ENCODE assay signal across 34 mouse cellular contexts in genomic region chr2:129584905-129585304, GRCm38 (mm10). TPM values are rescaled to one million over a fixed set of nuclear protein-coding genes. Genes with fewer than 3 reads are reported as not detected.
DNase-seq lines count a peak whose midpoint lies in the region; ATAC-seq and TF ChIP-seq lines count a peak whose summit lies in the region.
"Had no signal": no experiment of that assay in that cellular context is flagged by ENCODE, and none has a peak within 500 bp of the region (broad histone marks: within the 10 kb centered on the region; RNA-seq: fewer than 3 reads in every experiment).

No protein-coding gene starts in this region.

- H3K36me3 ChIP-seq in forebrain, embryonic 14.5 days (ENCODE audit: control insufficient read depth, insufficient read depth, low read length): no peaks in the 10 kb centered on the region
- H3K36me3 ChIP-seq in forebrain, embryonic 16.5 days (ENCODE audit: control insufficient read depth, insufficient read depth): no peaks in the 10 kb centered on the region
- no peaks in the 10 kb centered on the region for H3K36me3 ChIP-seq in ES-Bruce4 (ENCODE audit: control insufficient read depth, insufficient read depth, low read length, poor library complexity, severe bottlenecking)
- H3K36me3 ChIP-seq: embryonic facial prominence, embryonic 12.5 days; embryonic facial prominence, embryonic 15.5 days; G1E; heart, embryonic 15.5 days had no signal

- H3K4me1 ChIP-seq in forebrain, embryonic 14.5 days (ENCODE audit: control insufficient read depth, insufficient read depth, low read length): peaks cover 4% of the 10 kb centered on the region
- H3K4me1 ChIP-seq in forebrain, embryonic 16.5 days (replicated peaks; ENCODE audit: control insufficient read depth, insufficient read depth, low read length): peaks cover 20% of the 10 kb centered on the region
- peaks cover 11% of the 10 kb centered on the region for H3K4me1 ChIP-seq in ES-Bruce4 (ENCODE audit: control insufficient read depth, insufficient read depth, low read length)

- H3K9me3 ChIP-seq in forebrain, embryonic 14.5 days (replicated peaks; ENCODE audit: control insufficient read depth, low read length): no peaks in the 10 kb centered on the region
- no peaks in the 10 kb centered on the region for H3K9me3 ChIP-seq in forebrain, embryonic 16.5 days (ENCODE audit: control insufficient read depth, low read length)
- no peaks in the 10 kb centered on the region for H3K9me3 ChIP-seq in ES-Bruce4 (replicated peaks; ENCODE audit: control insufficient read depth, insufficient read depth, low read length, poor library complexity, severe bottlenecking)
- H3K9me3 ChIP-seq: embryonic facial prominence, embryonic 12.5 days; embryonic facial prominence, embryonic 15.5 days; G1E; heart, embryonic 15.5 days had no signal

- no peak for TF ChIP-seq CTCF in ES-Bruce4 (IDR thresholded peaks at IDR 0.05; ENCODE audit: low read depth, low read length)
- no peak for TF ChIP-seq CTCF in brain, embryonic 14.5 days (IDR thresholded peaks at IDR 0.05; ENCODE audit: borderline replicate concordance, extremely low read depth, insufficient read depth, insufficient read length)

- H3K27me3 ChIP-seq in forebrain, embryonic 14.5 days (replicated peaks; ENCODE audit: control insufficient read depth, insufficient read depth, low read length): no peaks in the 10 kb centered on the region
- H3K27me3 ChIP-seq in forebrain, embryonic 16.5 days (replicated peaks; ENCODE audit: control insufficient read depth, insufficient read depth, low read length): no peaks in the 10 kb centered on the region
- H3K27me3 ChIP-seq in ES-Bruce4 (ENCODE audit: control insufficient read depth, insufficient read depth, low read length, poor library complexity, severe bottlenecking): no peaks in the 10 kb centered on the region
- H3K27me3 ChIP-seq: embryonic facial prominence, embryonic 12.5 days; heart, embryonic 15.5 days had no signal

- DNase-seq in forebrain, embryonic 14.5 days (ENCODE audit: low spot score): peak; percentile 54
- DNase-seq in ES-CJ7 (ENCODE audit: low read depth, low spot score): peak; percentile 79
- peak; percentile 65 for DNase-seq in brain, embryonic 14.5 days (ENCODE audit: low read depth)
- no peak for DNase-seq in right cerebral cortex, postnatal 4 days
- DNase-seq in gastrocnemius, postnatal 4 days (ENCODE audit: low spot score in 2 of 2): no peak
- no peak for DNase-seq in layer of hippocampus, postnatal 25 days (ENCODE audit: extremely low spot score in 1 of 2, low spot score in 1 of 2)
- DNase-seq: adrenal gland, adult 8-10 months; adrenal gland, postnatal 25 days; cerebellum, adult 11 months; cerebellum, adult 9-11 months; gastrocnemius, postnatal 10 days; gastrocnemius, postnatal 36 days; heart, adult 11 months; heart, postnatal 14 days; heart, postnatal 4 days; kidney, adult 18-20 months had no signal

- TF ChIP-seq POLR2A in ES-Bruce4 (IDR thresholded peaks at IDR 0.05; ENCODE audit: insufficient read depth, low read length): no peak
- TF ChIP-seq POLR2A in brain, embryonic 14.5 days (IDR thresholded peaks at IDR 0.05; ENCODE audit: borderline replicate concordance, extremely low read depth, insufficient read depth, insufficient read length, poor library complexity, severe bottlenecking): no peak

- TF ChIP-seq EP300 in ES-Bruce4 (IDR thresholded peaks at IDR 0.05; ENCODE audit: insufficient read depth, low read depth, low read length): peak; percentile 66; the same call in 1 of the 2 replicates

- no peak overlapping the region for H3K9ac ChIP-seq in forebrain, embryonic 14.5 days (ENCODE audit: low read length)
- H3K9ac ChIP-seq in forebrain, embryonic 16.5 days (replicated peaks; ENCODE audit: low read depth, low read length): no peak overlapping the region
- no peak overlapping the region for H3K9ac ChIP-seq in ES-Bruce4 (ENCODE audit: low read depth, poor library complexity, severe bottlenecking)
- H3K9ac ChIP-seq: embryonic facial prominence, embryonic 12.5 days; embryonic facial prominence, embryonic 15.5 days; heart, embryonic 15.5 days; hindbrain, embryonic 14.5 days had no signal

- peak; percentile 35; the same call in 1 of the 2 replicates for ATAC-seq in forebrain, embryonic 14.5 days
- no peak for ATAC-seq in forebrain, embryonic 16.5 days
- ATAC-seq: activated CD4-positive, CD25-positive, alpha-beta regulatory T cell, adult 4 months; CD4-positive, CD25-positive, alpha-beta regulatory T cell, adult 4 months; hindbrain, postnatal 0 days; inflammation-experienced regulatory T-cells, adult 6 months; intestine, embryonic 16.5 days; Patski had no signal

- no peak overlapping the region for H3K4me2 ChIP-seq in forebrain, embryonic 14.5 days (ENCODE audit: low read length)
- no peak overlapping the region for H3K4me2 ChIP-seq in forebrain, embryonic 16.5 days (ENCODE audit: low read length)
- H3K4me2 ChIP-seq: embryonic facial prominence, embryonic 12.5 days; embryonic facial prominence, embryonic 15.5 days; heart, embryonic 11.5 days; heart, embryonic 15.5 days; hindbrain, embryonic 14.5 days had no signal

- peak overlapping the region; percentile 22; the same call in 1 of the 2 replicates for H3K27ac ChIP-seq in forebrain, embryonic 14.5 days (ENCODE audit: low read depth, low read length)
- no peak overlapping the region; the same call in 1 of the 2 replicates for H3K27ac ChIP-seq in forebrain, embryonic 16.5 days (ENCODE audit: low read length)
- H3K27ac ChIP-seq in ES-Bruce4 (ENCODE audit: insufficient read depth, low read length): no peak overlapping the region
- H3K27ac ChIP-seq: embryonic facial prominence, embryonic 12.5 days; embryonic facial prominence, embryonic 15.5 days; heart, embryonic 15.5 days; hindbrain, embryonic 14.5 days; hindbrain, postnatal 0 days had no signal

- H3K4me3 ChIP-seq in forebrain, embryonic 14.5 days (ENCODE audit: low read depth, low read length): no peak overlapping the region
- no peak overlapping the region for H3K4me3 ChIP-seq in forebrain, embryonic 16.5 days (replicated peaks; ENCODE audit: low read length)
- no peak overlapping the region for H3K4me3 ChIP-seq in ES-Bruce4 (ENCODE audit: low read depth, low read length)
- H3K4me3 ChIP-seq: embryonic facial prominence, embryonic 12.5 days; embryonic facial prominence, embryonic 15.5 days; heart, embryonic 15.5 days had no signal

- WGBS in forebrain, embryonic 14.5 days: 4% methylated on average over 1 of the region's 1 CpGs
- WGBS in forebrain, embryonic 16.5 days: 25% methylated on average over 1 of the region's 1 CpGs

RNA-seq across cellular contexts. Expression of gene Sirpa, which starts 7.7 kb away (rescaled TPM):
- 24.8 and 31.0 TPM in 2 replicates for polyA plus RNA-seq in forebrain, embryonic 14.5 days (2014; fragmentation: Nextera tagmentation; extraction: Ambion mirVana)
- polyA plus RNA-seq in forebrain, embryonic 16.5 days (2015; fragmentation: Nextera tagmentation; extraction: Ambion mirVana): 30.2 and 34.8 TPM in 2 replicates
- polyA plus RNA-seq in ES-Bruce4 (2011; ENCODE audit: insufficient read depth, insufficient read length, low read depth, missing spikeins): 7.7 and 8.5 TPM in 2 replicates
- polyA plus RNA-seq in brain, embryonic 14.5 days (2012; rRNA removed): 36.2 and 44.6 TPM in 2 replicates
- 10 to 100 TPM; 43.1 to 46.2 TPM for total RNA-seq in gastrocnemius, postnatal 4 days (2021)
- 100 to 1,000 TPM; 284 to 286 TPM for total RNA-seq in layer of hippocampus, postnatal 25 days (2021)
- polyA plus RNA-seq: G1E had no signal

RNA-seq across cellular contexts. Expression of gene F830045P16Rik, which starts 48.5 kb away (rescaled TPM):
- polyA plus RNA-seq in forebrain, embryonic 14.5 days (2014; fragmentation: Nextera tagmentation; extraction: Ambion mirVana): not detected in 2 replicates
- polyA plus RNA-seq in forebrain, embryonic 16.5 days (2015; fragmentation: Nextera tagmentation; extraction: Ambion mirVana): not detected in 2 replicates
- not detected in 2 replicates for polyA plus RNA-seq in ES-Bruce4 (2011; ENCODE audit: insufficient read depth, insufficient read length, low read depth, missing spikeins)
- polyA plus RNA-seq in brain, embryonic 14.5 days (2012; rRNA removed): not detected in 2 replicates
- total RNA-seq in gastrocnemius, postnatal 4 days (2021): under 1 TPM in 1 of 2 experiments, not detected in 1; 0.18 TPM
- under 1 TPM in 1 of 2 experiments, not detected in 1; 0.44 TPM for total RNA-seq in layer of hippocampus, postnatal 25 days (2021)
- total RNA-seq: adrenal gland, adult 8-10 months; adrenal gland, postnatal 25 days; common myeloid progenitor, adult 5-6 weeks; G1E; gastrocnemius, adult 18-20 months; gastrocnemius, postnatal 36 days; heart, postnatal 4 days; hindbrain, postnatal 0 days had no signal
- polyA plus RNA-seq: activated CD4-positive, CD25-positive, alpha-beta regulatory T cell, adult 4 months; C2C12; CD4-positive, CD25-positive, alpha-beta regulatory T cell, adult 4 months; embryonic facial prominence, embryonic 12.5 days; G1E; heart, embryonic 11.5 days; heart, embryonic 15.5 days; hindbrain, embryonic 11.5 days; hindbrain, embryonic 14.5 days; hindbrain, postnatal 0 days; inflammation-experienced regulatory T-cells, adult 6 months; intestine, embryonic 16.5 days; Patski had no signal

Comparison
In these comparisons a context has a peak if more than half of its experiments do, and no peak if none do; other contexts are left out.
1. DNase-seq: peak in forebrain, embryonic 14.5 days (single experiment), ES-CJ7 (single experiment) and brain, embryonic 14.5 days (single experiment); none in right cerebral cortex, postnatal 4 days (single experiment), gastrocnemius, postnatal 4 days (0 of 2) and layer of hippocampus, postnatal 25 days (0 of 2).